Mouse (Mus musculus) neural tube, embryonic 13.5 days (tissue): ENCODE results near the gene Eif4a3. TPM values are rescaled to one million over a fixed set of nuclear protein-coding genes. Genes with fewer than 3 reads are reported as not detected.

Source experiments
- ATAC-seq: fragments of 200-750 bp; cut with Nextera tagmentation; 2 replicates; pipeline ENCODE4 v1.8.0; 2017; ENCODE audit warnings: low read depth, mild to moderate bottlenecking, moderate TSS enrichment, moderate library complexity
- H3K27ac ChIP-seq: fragments of 300-500 bp; sonication (generic); replicated peaks from 2 replicates; pipeline ENCODE4 v1.5.1; 2015; ENCODE audit warnings: moderate library complexity, mild to moderate bottlenecking, inconsistent platforms
- H3K27me3 ChIP-seq: fragments of 300-500 bp; sonication (generic); 2 replicates; pipeline ENCODE4 v1.6.1; 2015; ENCODE audit warnings: mild to moderate bottlenecking, inconsistent platforms
- H3K36me3 ChIP-seq: fragments of 300-500 bp; sonication (generic); 2 replicates; pipeline ENCODE4 v1.6.1; 2015; ENCODE audit warnings: mild to moderate bottlenecking, inconsistent platforms
- H3K4me1 ChIP-seq: fragments of 300-500 bp; sonication (generic); replicated peaks from 2 replicates; pipeline ENCODE4 v1.6.1; 2015; ENCODE audit warnings: inconsistent platforms
- H3K4me2 ChIP-seq: fragments of 300-500 bp; sonication (generic); 2 replicates; pipeline ENCODE4 v1.6.1; 2015; ENCODE audit warnings: inconsistent platforms, mild to moderate bottlenecking, moderate library complexity
- H3K4me3 ChIP-seq: fragments of 300-500 bp; sonication (generic); 2 replicates; pipeline ENCODE4 v1.5.1; 2015; ENCODE audit warnings: mild to moderate bottlenecking, inconsistent platforms
- H3K9ac ChIP-seq: fragments of 300-500 bp; sonication (generic); 2 replicates; pipeline ENCODE4 v1.6.1; 2015; ENCODE audit warnings: moderate library complexity, mild to moderate bottlenecking, inconsistent platforms
- H3K9me3 ChIP-seq: fragments of 300-500 bp; sonication (generic); 2 replicates; pipeline ENCODE4 v1.6.1; 2016; ENCODE audit warnings: inconsistent platforms
- WGBS: fragments of 180-500 bp; shearing (Covaris S2); methylation state at CpG from one replicate; pipeline ENCODE4 v1.1.7; 2015; 5-methylcytosine and 5-hydroxymethylcytosine counted together
- polyA plus RNA-seq: library from polyadenylated mRNA; unstranded; fragments of >200 nt; fragmentation: Nextera tagmentation; extraction: Ambion mirVana; gene quantifications from 2 replicates; pipeline ENCODE4 v1.2.1, GENCODE M21; 2015

Gene Eif4a3
- 260 and 263 TPM in 2 replicates for polyA plus RNA-seq

- Histone ChIP-seq H3K4me1 (peaks cover 29% of the 10 kb centered on the region), H3K27ac (peak within 1 kb of the TSS; percentile 95), H3K4me3 (peak within 1 kb of the TSS; percentile 98), H3K27me3 (peaks cover 2% of the 10 kb centered on the region; the same call in 1 of the 2 replicates), H3K4me2 (peak within 1 kb of the TSS; percentile 93), H3K9ac (peak within 1 kb of the TSS; percentile 95), H3K9me3 (no peaks in the 10 kb centered on the region), H3K36me3 (peaks cover 35% of the 10 kb centered on the region)
- WGBS: under 1% methylated on average over 89 of the region's 89 CpGs
- peak; percentile 97 for ATAC-seq
These were observed at the start of gene Eif4a3 for GRCm38 (mm10) chr11:119299391-119300245. Gene Eif4a3 (minus strand): TSS chr11:119300089.

GRCm38 (mm10) chr11:119347125-119347524 lies 47.2 kb upstream of the Eif4a3 start:
- Histone ChIP-seq H3K27me3 (no peaks in the 10 kb centered on the region), H3K4me3 (no peak overlapping the region), H3K9me3 (no peaks in the 10 kb centered on the region), H3K4me2 (no peak overlapping the region), H3K4me1 (no peaks in the 10 kb centered on the region), H3K9ac (no peak overlapping the region), H3K27ac (no peak overlapping the region), H3K36me3 (no peaks in the 10 kb centered on the region)
- ATAC-seq: no peak
- WGBS: 86% methylated on average over 4 of the region's 4 CpGs

GRCm38 (mm10) chr11:119344865-119345264 lies 45.0 kb upstream of the Eif4a3 start:
- no peaks in the 10 kb centered on the region for H3K9me3 ChIP-seq
- H3K9ac ChIP-seq: no peak overlapping the region
- WGBS: 65% methylated on average over 6 of the region's 6 CpGs
- no peaks in the 10 kb centered on the region for H3K27me3 ChIP-seq
- H3K36me3 ChIP-seq: no peaks in the 10 kb centered on the region
- no peak for ATAC-seq
- no peak overlapping the region for H3K4me2 ChIP-seq
- no peaks in the 10 kb centered on the region for H3K4me1 ChIP-seq
- no peak overlapping the region for H3K4me3 ChIP-seq
- no peak overlapping the region for H3K27ac ChIP-seq

- H3K4me3 ChIP-seq: no peak overlapping the region
- no peaks in the 10 kb centered on the region for H3K4me1 ChIP-seq
- no peak overlapping the region for H3K27ac ChIP-seq
- no peak overlapping the region for H3K4me2 ChIP-seq
- no peaks in the 10 kb centered on the region for H3K36me3 ChIP-seq
- WGBS: 88% methylated on average over 8 of the region's 8 CpGs
- no peaks in the 10 kb centered on the region for H3K9me3 ChIP-seq
- H3K27me3 ChIP-seq: no peaks in the 10 kb centered on the region
- H3K9ac ChIP-seq: no peak overlapping the region
- ATAC-seq: no peak
These were observed 44.3 kb upstream of the Eif4a3 start for GRCm38 (mm10) chr11:119344178-119344577.

- Histone ChIP-seq H3K36me3 (no peaks in the 10 kb centered on the region), H3K27ac (no peak overlapping the region), H3K4me3 (no peak overlapping the region), H3K4me1 (no peaks in the 10 kb centered on the region), H3K9ac (no peak overlapping the region), H3K9me3 (no peaks in the 10 kb centered on the region), H3K27me3 (no peaks in the 10 kb centered on the region; the same call in 1 of the 2 replicates), H3K4me2 (no peak overlapping the region)
- ATAC-seq: no peak
- WGBS: 9% methylated on average over 5 of the region's 5 CpGs
These were observed 39.7 kb upstream of the Eif4a3 start for GRCm38 (mm10) chr11:119339637-119340036.

- Histone ChIP-seq H3K27me3 (no peaks in the 10 kb centered on the region; the same call in 1 of the 2 replicates), H3K9me3 (no peaks in the 10 kb centered on the region), H3K9ac (no peak overlapping the region), H3K4me2 (no peak overlapping the region), H3K27ac (no peak overlapping the region), H3K4me1 (no peaks in the 10 kb centered on the region), H3K36me3 (no peaks in the 10 kb centered on the region), H3K4me3 (no peak overlapping the region)
- 51% methylated on average over 5 of the region's 5 CpGs for WGBS
- no peak for ATAC-seq
These were observed 39.3 kb upstream of the Eif4a3 start for GRCm38 (mm10) chr11:119339179-119339578.

- 83% methylated on average over 10 of the region's 10 CpGs for WGBS
- Histone ChIP-seq H3K4me3 (no peak overlapping the region), H3K4me2 (no peak overlapping the region), H3K9ac (no peak overlapping the region), H3K4me1 (no peaks in the 10 kb centered on the region), H3K27ac (no peak overlapping the region), H3K27me3 (no peaks in the 10 kb centered on the region; the same call in 1 of the 2 replicates), H3K36me3 (no peaks in the 10 kb centered on the region), H3K9me3 (no peaks in the 10 kb centered on the region)
- no peak for ATAC-seq
These were observed 38.6 kb upstream of the Eif4a3 start for GRCm38 (mm10) chr11:119338271-119339059.

- no peaks in the 10 kb centered on the region for H3K9me3 ChIP-seq
- no peak overlapping the region for H3K4me2 ChIP-seq
- no peaks in the 10 kb centered on the region; the same call in 1 of the 2 replicates for H3K27me3 ChIP-seq
- H3K36me3 ChIP-seq: no peaks in the 10 kb centered on the region
- no peak overlapping the region for H3K4me3 ChIP-seq
- no peak overlapping the region for H3K9ac ChIP-seq
- H3K27ac ChIP-seq: no peak overlapping the region
- WGBS: 56% methylated on average over 3 of the region's 3 CpGs
- no peaks in the 10 kb centered on the region for H3K4me1 ChIP-seq
- ATAC-seq: no peak
These were observed 32.1 kb upstream of the Eif4a3 start for GRCm38 (mm10) chr11:119331970-119332369.

GRCm38 (mm10) chr11:119330592-119330991 lies 30.7 kb upstream of the Eif4a3 start:
- Histone ChIP-seq H3K36me3 (no peaks in the 10 kb centered on the region), H3K9ac (no peak overlapping the region), H3K4me1 (no peaks in the 10 kb centered on the region), H3K27ac (no peak overlapping the region), H3K27me3 (no peaks in the 10 kb centered on the region), H3K4me3 (no peak overlapping the region), H3K4me2 (no peak overlapping the region), H3K9me3 (no peaks in the 10 kb centered on the region)
- no peak for ATAC-seq
- 67% methylated on average over 4 of the region's 4 CpGs for WGBS

- Histone ChIP-seq H3K9me3 (no peaks in the 10 kb centered on the region), H3K4me2 (no peak overlapping the region), H3K27ac (0 out of 2 replicates have a peak overlapping the region, but pooled peaks have one; percentile 38), H3K27me3 (peaks cover 7% of the 10 kb centered on the region; the same call in 1 of the 2 replicates), H3K9ac (no peak overlapping the region), H3K36me3 (no peaks in the 10 kb centered on the region), H3K4me1 (no peaks in the 10 kb centered on the region), H3K4me3 (no peak overlapping the region)
- ATAC-seq: no peak
- WGBS: 74% methylated on average over 1 of the region's 1 CpGs
These were observed 25.2 kb upstream of the Eif4a3 start for GRCm38 (mm10) chr11:119325068-119325467.

- H3K36me3 ChIP-seq: no peaks in the 10 kb centered on the region
- no peak for ATAC-seq
- no peak overlapping the region for H3K27ac ChIP-seq
- no peaks in the 10 kb centered on the region for H3K4me1 ChIP-seq
- no peak overlapping the region for H3K9ac ChIP-seq
- H3K9me3 ChIP-seq: no peaks in the 10 kb centered on the region
- peaks cover 8% of the 10 kb centered on the region; the same call in 1 of the 2 replicates for H3K27me3 ChIP-seq
- no peak overlapping the region for H3K4me2 ChIP-seq
- H3K4me3 ChIP-seq: no peak overlapping the region
- WGBS: 85% methylated on average over 13 of the region's 13 CpGs
These were observed 22.6 kb upstream of the Eif4a3 start for GRCm38 (mm10) chr11:119322521-119322920.

- Histone ChIP-seq H3K36me3 (no peaks in the 10 kb centered on the region), H3K9ac (no peak overlapping the region), H3K9me3 (no peaks in the 10 kb centered on the region), H3K4me3 (no peak overlapping the region), H3K4me1 (no peaks in the 10 kb centered on the region), H3K27ac (no peak overlapping the region), H3K4me2 (no peak overlapping the region), H3K27me3 (0 out of 2 replicates have a peak, but pooled peaks cover 3% of the 10 kb centered on the region)
- 88% methylated on average over 4 of the region's 4 CpGs for WGBS
- ATAC-seq: no peak
These were observed 16.8 kb upstream of the Eif4a3 start for GRCm38 (mm10) chr11:119316720-119317119.
